Mouse (Mus musculus) intestine, embryonic 16.5 days (tissue): Measurements from ENCODE around the gene Bpifb2. TPM values are rescaled to one million over a fixed set of nuclear protein-coding genes. Genes with fewer than 3 reads are reported as not detected.

Experiments used
- ATAC-seq: fragments of 200-750 bp; cut with Nextera tagmentation; 2 replicates; pipeline ENCODE4 v1.8.0; 2017; ENCODE audit warnings: moderate TSS enrichment, moderate library complexity
- H3K27ac ChIP-seq: fragments of 300-500 bp; sonication (generic); 2 replicates; pipeline ENCODE4 v1.5.1; 2014; ENCODE audit warnings: mild to moderate bottlenecking, low read length
- H3K27me3 ChIP-seq: fragments of 300-500 bp; sonication (generic); replicated peaks from 2 replicates; pipeline ENCODE4 v1.6.1; 2014; ENCODE audit warnings: low read length, control low read depth, mixed read lengths; ENCODE audit not compliant: control insufficient read depth, insufficient read depth
- H3K36me3 ChIP-seq: fragments of 300-500 bp; sonication (generic); 2 replicates; pipeline ENCODE4 v1.6.1; 2014; ENCODE audit warnings: low read length, control low read depth; ENCODE audit not compliant: control insufficient read depth, insufficient read depth
- H3K4me1 ChIP-seq: fragments of 300-500 bp; sonication (generic); 2 replicates; pipeline ENCODE4 v1.6.1; 2014; ENCODE audit warnings: low read length, control low read depth, mixed read lengths; ENCODE audit not compliant: control insufficient read depth, insufficient read depth
- H3K4me2 ChIP-seq: fragments of 300-500 bp; sonication (generic); 2 replicates; pipeline ENCODE4 v1.6.1; 2014; ENCODE audit warnings: low read depth, low read length, control low read depth
- H3K4me3 ChIP-seq: fragments of 300-500 bp; sonication (generic); 2 replicates; pipeline ENCODE4 v1.5.1; 2014; ENCODE audit warnings: mild to moderate bottlenecking, low read length
- H3K9ac ChIP-seq: fragments of 300-500 bp; sonication (generic); 2 replicates; pipeline ENCODE4 v1.6.1; 2014; ENCODE audit warnings: low read depth, low read length
- H3K9me3 ChIP-seq: fragments of 300-500 bp; sonication (generic); 2 replicates; pipeline ENCODE4 v1.6.1; 2016; ENCODE audit warnings: low read length, control low read depth; ENCODE audit not compliant: control insufficient read depth
- WGBS: fragments of 180-500 bp; shearing (Covaris S2); extraction: QIAGEN DNeasy Blood & Tissue Kit; methylation state at CpG from one replicate; pipeline ENCODE4 v1.1.7; 2014; 5-methylcytosine and 5-hydroxymethylcytosine counted together
- polyA plus RNA-seq: library from polyadenylated mRNA; unstranded; fragments of >200 nt; fragmentation: Nextera tagmentation; extraction: Ambion mirVana; gene quantifications from 2 replicates; pipeline ENCODE4 v1.2.1, GENCODE M21; 2015

Gene Bpifb2
- polyA plus RNA-seq, 1 experiment from 2014 or later, result not detected

DNA sequence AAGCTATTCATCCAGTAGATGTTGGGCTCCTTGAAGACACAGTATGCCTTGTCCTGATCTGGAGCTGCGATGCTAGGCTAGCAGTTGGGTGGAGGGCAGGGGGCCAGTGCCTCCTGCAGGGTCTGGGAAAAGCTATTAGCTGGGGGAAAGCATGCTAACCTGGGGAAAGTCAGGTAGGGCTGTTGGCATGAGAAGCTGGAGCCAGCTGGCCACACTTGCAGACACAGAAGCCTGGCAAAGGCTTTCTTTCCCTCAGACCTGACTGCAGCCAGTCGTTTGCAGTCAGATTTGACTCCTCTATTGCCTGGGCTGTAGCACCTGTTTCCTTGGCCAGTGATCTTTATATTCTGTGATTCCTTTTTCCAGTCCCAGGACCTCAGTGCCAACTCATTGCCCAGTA lies 15.3 kb upstream of the Bpifb2 start:
- Histone ChIP-seq H3K4me2 (no peak overlapping the region), H3K9me3 (no peaks in the 10 kb centered on the region), H3K27ac (no peak overlapping the region), H3K4me3 (no peak overlapping the region), H3K4me1 (no peaks in the 10 kb centered on the region), H3K36me3 (no peaks in the 10 kb centered on the region), H3K27me3 (no peaks in the 10 kb centered on the region), H3K9ac (no peak overlapping the region)
- no peak for ATAC-seq
- 83% methylated on average over 2 of the region's 2 CpGs for WGBS

GRCm38 (mm10) chr2:153860315-153860714 lies 14.5 kb upstream of the Bpifb2 start:
- no peak for ATAC-seq
- H3K27me3 ChIP-seq, result no peaks in the 10 kb centered on the region
- H3K9ac ChIP-seq, result no peak overlapping the region
- no peaks in the 10 kb centered on the region for H3K36me3 ChIP-seq
- no peak overlapping the region for H3K4me3 ChIP-seq
- H3K4me2 ChIP-seq, result no peak overlapping the region
- WGBS, result 82% methylated on average over 11 of the region's 11 CpGs
- no peak overlapping the region for H3K27ac ChIP-seq
- no peaks in the 10 kb centered on the region for H3K9me3 ChIP-seq
- H3K4me1 ChIP-seq, result no peaks in the 10 kb centered on the region

DNA sequence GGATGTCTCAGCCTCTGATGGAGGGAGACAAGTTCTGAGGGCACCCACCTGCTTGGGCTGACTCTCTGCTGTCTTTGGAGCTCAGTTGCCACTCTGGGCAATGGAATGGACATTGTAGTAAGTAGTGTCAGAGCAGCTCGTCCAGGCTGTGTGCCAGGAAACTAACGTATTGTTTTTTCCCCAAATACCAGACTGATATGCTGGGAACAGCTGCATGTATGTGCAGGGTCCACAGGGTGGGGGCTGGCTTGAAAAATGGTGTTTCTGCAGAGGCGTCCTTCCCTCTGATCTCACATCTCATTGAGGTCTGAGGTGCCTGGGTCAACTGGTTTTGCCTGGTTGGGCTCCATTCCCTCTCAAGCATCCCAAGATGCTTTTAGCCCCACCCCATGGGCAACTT lies 14.1 kb upstream of the Bpifb2 start:
- Histone ChIP-seq H3K9ac (no peak overlapping the region), H3K4me2 (no peak overlapping the region), H3K4me3 (no peak overlapping the region), H3K27me3 (no peaks in the 10 kb centered on the region), H3K36me3 (no peaks in the 10 kb centered on the region), H3K9me3 (no peaks in the 10 kb centered on the region), H3K27ac (no peak overlapping the region), H3K4me1 (no peaks in the 10 kb centered on the region)
- ATAC-seq, result no peak
- 54% methylated on average over 3 of the region's 3 CpGs for WGBS

DNA sequence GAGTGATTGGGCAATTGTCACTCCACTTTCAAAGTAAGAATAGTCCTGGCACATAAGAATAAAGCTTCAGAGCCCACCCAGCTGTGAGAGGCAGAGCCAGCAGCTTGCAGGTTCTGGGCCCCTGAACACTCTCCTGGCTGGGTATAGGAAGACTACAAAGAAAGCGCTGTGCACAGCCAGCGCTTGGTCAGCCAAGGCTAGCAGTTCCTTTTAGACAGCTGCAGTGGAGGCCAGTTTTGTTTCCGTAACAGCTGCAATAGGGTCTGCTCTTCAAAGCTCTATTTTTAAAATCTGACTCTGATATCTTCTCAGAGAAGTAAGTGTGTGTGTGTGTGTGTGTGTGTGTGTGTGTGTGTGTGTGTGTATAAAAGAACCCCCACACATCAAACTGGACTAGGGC lies 12.9 kb upstream of the Bpifb2 start:
- no peaks in the 10 kb centered on the region for H3K4me1 ChIP-seq
- H3K4me2 ChIP-seq, result no peak overlapping the region
- H3K9me3 ChIP-seq, result no peaks in the 10 kb centered on the region
- no peak overlapping the region for H3K27ac ChIP-seq
- H3K4me3 ChIP-seq, result no peak overlapping the region
- no peaks in the 10 kb centered on the region for H3K36me3 ChIP-seq
- no peak overlapping the region for H3K9ac ChIP-seq
- no peak for ATAC-seq
- H3K27me3 ChIP-seq, result no peaks in the 10 kb centered on the region
- 86% methylated on average over 3 of the region's 3 CpGs for WGBS

DNA sequence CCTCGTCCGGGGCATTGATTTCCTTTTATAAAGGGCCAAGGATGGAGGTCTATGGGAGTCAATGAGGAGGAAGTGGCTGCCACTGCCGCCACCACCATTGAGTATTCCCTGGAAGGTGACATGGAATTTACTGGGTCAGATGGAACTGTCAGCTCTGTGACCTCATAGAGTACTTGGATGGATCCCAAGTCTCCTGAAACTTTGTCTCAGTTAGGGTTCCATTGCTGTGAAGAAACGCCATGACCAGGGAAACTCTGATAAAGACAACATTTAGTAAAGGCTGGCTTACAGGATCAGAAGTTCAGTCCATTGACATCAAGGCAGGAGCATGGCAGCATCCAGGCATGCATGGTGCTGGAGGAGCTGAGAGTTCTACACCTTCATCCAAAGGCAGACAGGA lies 3.9 kb upstream of the Bpifb2 start, which contains the start of gene Sun5:
Gene Sun5 (minus strand): TSS at position 101 of the 400 bp plus-strand sequence.
- no peaks in the 10 kb centered on the region for H3K9me3 ChIP-seq
- no peaks in the 10 kb centered on the region for H3K4me1 ChIP-seq
- H3K27ac ChIP-seq, result no peak within 1 kb of the TSS
- H3K27me3 ChIP-seq, result no peaks in the 10 kb centered on the region
- no peak within 1 kb of the TSS for H3K9ac ChIP-seq
- no peak within 1 kb of the TSS for H3K4me2 ChIP-seq
- no peaks in the 10 kb centered on the region for H3K36me3 ChIP-seq
- ATAC-seq, result no peak
- 86% methylated on average over 4 of the region's 4 CpGs for WGBS
- H3K4me3 ChIP-seq, result no peak within 1 kb of the TSS

- Histone ChIP-seq H3K9me3 (no peaks in the 10 kb centered on the region), H3K9ac (no peak overlapping the region), H3K27ac (no peak overlapping the region), H3K27me3 (no peaks in the 10 kb centered on the region), H3K4me1 (no peaks in the 10 kb centered on the region), H3K36me3 (no peaks in the 10 kb centered on the region), H3K4me3 (no peak overlapping the region), H3K4me2 (no peak overlapping the region)
- 82% methylated on average over 5 of the region's 5 CpGs for WGBS
- ATAC-seq, result no peak
These were observed 24.3 kb downstream of the Bpifb2 start for GRCm38 (mm10) chr2:153899111-153899510.

- H3K27me3 ChIP-seq, result no peaks in the 10 kb centered on the region
- no peak within 1 kb of the TSS for H3K9ac ChIP-seq
- no peak within 1 kb of the TSS for H3K4me2 ChIP-seq
- ATAC-seq, result no peak
- 73% methylated on average over 4 of the region's 4 CpGs for WGBS
- H3K9me3 ChIP-seq, result no peaks in the 10 kb centered on the region
- H3K4me1 ChIP-seq, result no peaks in the 10 kb centered on the region
- H3K27ac ChIP-seq, result no peak within 1 kb of the TSS
- no peak within 1 kb of the TSS for H3K4me3 ChIP-seq
- H3K36me3 ChIP-seq, result no peaks in the 10 kb centered on the region
These were observed 25.2 kb downstream of the Bpifb2 start, which contains the start of gene Bpifb6 for GRCm38 (mm10) chr2:153900088-153900487. Gene Bpifb6 (plus strand): TSS chr2:153900388.

DNA sequence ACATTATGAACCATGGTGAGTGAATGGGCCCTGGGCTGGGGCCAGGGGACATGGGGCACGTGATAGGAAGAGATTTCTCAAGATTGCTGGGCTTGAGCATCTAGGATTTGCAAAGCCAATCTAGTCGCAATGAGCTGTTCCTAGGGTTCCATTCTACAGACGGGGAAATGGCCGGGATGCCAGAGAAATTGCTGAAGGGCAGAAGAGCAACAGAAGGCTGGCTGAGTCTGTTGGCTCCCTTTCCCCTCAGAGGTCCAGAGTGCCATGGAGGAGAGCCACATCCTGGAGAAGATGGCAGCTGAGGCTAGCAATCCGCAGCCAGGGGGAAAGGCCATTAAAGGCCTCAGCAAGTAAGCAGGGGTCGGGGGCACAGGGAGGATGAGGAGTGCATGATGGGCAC lies 27.9 kb downstream of the Bpifb2 start:
- H3K9me3 ChIP-seq, result no peaks in the 10 kb centered on the region
- no peaks in the 10 kb centered on the region for H3K36me3 ChIP-seq
- no peak overlapping the region for H3K4me2 ChIP-seq
- 77% methylated on average over 6 of the region's 6 CpGs for WGBS
- H3K27ac ChIP-seq, result no peak overlapping the region
- H3K27me3 ChIP-seq, result no peaks in the 10 kb centered on the region
- no peak overlapping the region for H3K4me3 ChIP-seq
- no peak for ATAC-seq
- no peak overlapping the region for H3K9ac ChIP-seq
- H3K4me1 ChIP-seq, result no peaks in the 10 kb centered on the region

GRCm38 (mm10) chr2:153906626-153907025 lies 31.8 kb downstream of the Bpifb2 start:
- no peaks in the 10 kb centered on the region for H3K27me3 ChIP-seq
- H3K4me1 ChIP-seq, result no peaks in the 10 kb centered on the region
- H3K4me2 ChIP-seq, result no peak overlapping the region
- no peaks in the 10 kb centered on the region for H3K9me3 ChIP-seq
- ATAC-seq, result no peak
- H3K27ac ChIP-seq, result no peak overlapping the region
- 89% methylated on average over 4 of the region's 4 CpGs for WGBS
- H3K36me3 ChIP-seq, result no peaks in the 10 kb centered on the region
- no peak overlapping the region for H3K4me3 ChIP-seq
- no peak overlapping the region for H3K9ac ChIP-seq

DNA sequence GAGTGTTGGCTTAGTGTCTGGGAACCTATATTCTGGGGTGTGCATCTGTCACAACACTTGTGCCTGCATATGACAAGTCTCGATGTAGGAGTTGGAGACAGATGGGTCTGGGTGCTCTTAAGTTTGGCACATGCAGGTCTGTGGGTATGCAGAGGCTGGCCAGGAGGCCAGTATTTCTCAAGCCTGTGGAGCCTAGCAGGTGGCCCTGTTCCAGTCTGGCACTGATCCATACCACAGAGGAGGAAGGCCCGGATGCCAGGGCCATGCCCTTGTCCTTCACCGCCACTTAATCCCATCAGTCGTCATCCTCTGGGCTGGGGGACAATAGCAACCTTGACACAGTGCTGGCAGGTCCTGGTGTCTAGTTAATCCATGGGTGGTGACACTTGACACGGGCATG lies 39.3 kb downstream of the Bpifb2 start:
- Histone ChIP-seq H3K4me1 (no peaks in the 10 kb centered on the region), H3K9ac (no peak overlapping the region), H3K36me3 (no peaks in the 10 kb centered on the region), H3K4me2 (no peak overlapping the region), H3K27me3 (no peaks in the 10 kb centered on the region), H3K4me3 (no peak overlapping the region), H3K9me3 (no peaks in the 10 kb centered on the region), H3K27ac (no peak overlapping the region)
- ATAC-seq, result no peak
- 80% methylated on average over 5 of the region's 5 CpGs for WGBS
